Mouse (Mus musculus): Measurements from ENCODE around the gene Fndc10.

DNA sequence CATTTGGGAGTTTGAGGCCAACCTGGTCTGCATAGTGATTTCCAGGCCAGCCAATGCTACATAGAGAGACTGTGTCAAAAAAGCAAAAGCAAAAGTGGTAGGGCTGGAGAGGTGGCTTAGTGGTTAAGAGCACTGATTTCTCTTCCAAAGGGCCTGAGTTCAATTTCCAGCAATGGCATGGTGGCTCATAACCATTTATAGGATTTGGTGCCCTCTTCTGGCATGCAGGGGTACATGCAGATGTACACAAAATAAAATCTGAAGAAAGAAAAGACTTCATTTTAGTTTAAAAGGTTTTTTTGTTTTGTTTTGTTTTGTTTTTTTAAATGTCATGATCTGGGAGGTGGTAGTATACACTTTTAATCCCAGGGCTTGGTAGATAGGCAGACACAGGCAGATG lies 6.3 kb downstream of the Fndc10 start:
- TF ChIP-seq CTCF (conservative IDR thresholded peaks at IDR 0.05; ENCODE audit: low read length): peak; percentile 93
- no peak for TF ChIP-seq NANOG (IDR thresholded peaks at IDR 0.05; ENCODE audit: borderline replicate concordance, low read length)
- no peak for TF ChIP-seq POU5F1 (IDR thresholded peaks at IDR 0.05; ENCODE audit: borderline replicate concordance, low read length)
